Mouse (Mus musculus): ENCODE data around the gene Ccnl1. TPM values are rescaled to one million over a fixed set of nuclear protein-coding genes. Genes with fewer than 3 reads are reported as not detected.

The Ccnl1 gene
- total RNA-seq (2023) = 633 TPM

GRCm38 (mm10) chr3:65958102-65958839 is at the start of gene Ccnl1:
Gene Ccnl1, minus strand, starts transcription at chr3:65958249.

Data from CD8-positive naive resting alpha-beta T cell, adult 57 days (primary cell).